Mouse (Mus musculus) embryonic stem cell, embryonic (primary cell): ENCODE results near the gene Hist1h4m.

Experiments used
- CTCF ChIA-PET, 4 experiments: fragments of 300-600 bp in 2 of 4; fragments of 350-600 bp in 2 of 4; sonication (Branson Sonifier 250); formaldehyde crosslinking; loops; one replicate each; lab custom pipeline; 2022; ENCODE audit warnings: inconsistent platforms in 2 of 4; lab: Charles Lee
- POLR2A ChIA-PET, 4 experiments: fragments of 300-600 bp in 2 of 4; fragments of 350-600 bp in 2 of 4; sonication (Branson Sonifier 250); formaldehyde crosslinking; loops; one replicate each; lab custom pipeline; 2022; ENCODE audit warnings: antibody characterized with exemption in 4 of 4, inconsistent platforms in 1 of 4; lab: Charles Lee

Hist1h4m gene

GRCm38 (mm10) chr13:21852215-21852945 lies 40.8 kb downstream of the Hist1h4m start:
- POLR2A ChIA-PET: interaction anchor here in 3 of 4 experiments (0.7 to 2.8 kb wide), 6 partner anchors 14 to 1549 kb away, joined by 3 to 14 read pairs (median 3); partner anchors contain the start of genes Hist1h2ag (in 1 of the 3), Hist1h2ah (in 1 of the 3), Hist1h2bj (in 1 of the 3) and Hist1h2bk (in 1 of the 3)
- CTCF ChIA-PET: interaction anchor here in 1 of 4 experiments (0.6 kb wide), 1 partner anchor 170 kb away, joined by 9 read pairs; no protein-coding TSS in a partner anchor

DNA sequence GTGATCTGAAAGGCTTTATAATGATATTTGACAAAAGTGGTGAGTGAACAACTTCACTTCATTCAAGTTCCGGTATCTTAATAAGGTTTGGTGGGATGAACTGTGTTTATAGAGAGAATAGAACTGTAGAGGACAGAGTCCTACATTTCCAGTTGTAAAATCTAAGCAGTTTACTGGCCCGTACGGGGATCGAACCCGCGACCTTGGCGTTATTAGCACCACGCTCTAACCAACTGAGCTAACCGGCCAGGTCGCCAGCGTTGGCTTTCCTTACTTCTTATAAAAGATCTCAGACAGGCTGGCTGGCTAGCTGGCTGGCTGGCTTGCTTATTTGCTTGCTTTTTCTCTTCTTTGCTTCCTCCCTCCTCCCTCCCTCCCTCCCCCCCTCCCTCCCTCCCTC lies 43.6 kb downstream of the Hist1h4m start:
- POLR2A ChIA-PET: interaction anchor here in 3 of 4 experiments (0.7 to 3.9 kb wide), 20 partner anchors 9 to 1546 kb away, joined by 3 to 17 read pairs (median 4); partner anchors contain the start of genes Hist1h2ah (in 3 of the 3), Hist1h2bj (in 3 of the 3), Hist1h2ag (in 2 of the 3) and Hist1h2bk (in 2 of the 3)

DNA sequence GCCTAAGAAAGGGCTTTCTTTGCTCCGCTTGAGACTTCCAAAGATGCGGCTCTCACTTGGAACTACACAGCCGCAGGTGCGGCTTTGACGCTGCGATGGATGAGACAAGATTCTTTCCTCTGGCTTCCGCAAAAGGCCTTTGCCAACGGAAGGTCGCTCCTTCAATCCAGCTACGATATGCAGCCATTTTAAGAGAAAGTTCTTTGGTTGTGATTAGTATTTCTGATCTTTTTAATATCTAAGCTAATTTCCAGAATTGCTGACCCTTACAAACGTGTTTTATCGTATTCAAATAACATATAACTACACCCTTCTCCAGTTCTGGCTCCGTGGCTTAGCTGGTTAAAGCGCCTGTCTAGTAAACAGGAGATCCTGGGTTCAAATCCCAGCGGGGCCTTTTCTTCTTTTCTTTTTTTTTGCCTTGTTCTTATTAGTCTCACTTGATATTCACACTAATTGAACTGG lies 44.2 kb downstream of the Hist1h4m start:
- ChIA-PET POLR2A (interaction anchor here in 3 of 4 experiments (0.7 to 3.9 kb wide), 22 partner anchors 9 to 1546 kb away, joined by 3 to 17 read pairs (median 4); partner anchors contain the start of genes Hist1h2ag (in 3 of the 3), Hist1h2bj (in 3 of the 3), Hist1h2ah (in 2 of the 3) and Hist1h2bk (in 1 of the 3)), CTCF (interaction anchor here in 3 of 4 experiments (0.9 to 1.5 kb wide), 4 partner anchors 26 to 1546 kb away, joined by 3 to 9 read pairs (median 4); no protein-coding TSS in a partner anchor)

More for the DNA sequence above, 43.6 kb downstream of the Hist1h4m start:
- CTCF ChIA-PET: interaction anchor here in 3 of 4 experiments (0.9 to 1.5 kb wide), 4 partner anchors 26 to 1547 kb away, joined by 3 to 9 read pairs (median 4); no protein-coding TSS in a partner anchor

DNA sequence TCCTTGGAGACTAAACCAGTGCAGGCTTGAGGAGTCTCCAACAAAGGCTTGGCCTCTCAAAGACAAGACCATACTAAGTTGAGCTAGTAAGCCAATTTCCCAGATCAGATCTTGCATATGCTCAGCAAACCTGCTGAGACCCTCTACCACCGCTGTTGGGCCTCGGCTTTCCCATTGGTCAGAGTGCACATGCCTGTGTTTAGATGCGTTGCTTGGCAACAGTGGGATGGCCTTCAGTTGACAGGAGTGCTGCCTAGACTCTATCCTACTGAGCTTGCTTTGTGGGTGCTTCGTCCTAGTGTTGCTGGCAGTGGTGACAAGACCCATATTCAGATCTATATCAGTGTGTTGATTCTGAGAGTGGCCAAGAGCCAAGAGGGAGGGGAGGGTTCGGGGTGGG lies 50.1 kb downstream of the Hist1h4m start:
- ChIA-PET POLR2A (interaction anchor here in 3 of 4 experiments (0.6 to 2.3 kb wide), 20 partner anchors 11 to 1723 kb away, joined by 3 to 13 read pairs (median 4); partner anchors contain the start of genes Hist1h2ag (in 2 of the 3), Hist1h2ah (in 2 of the 3), Hist1h2bj (in 2 of the 3) and Hist1h2bk (in 1 of the 3)), CTCF (no interaction called here)
